Mouse (Mus musculus): ENCODE results near the gene Ercc4. TPM values are rescaled to one million over a fixed set of nuclear protein-coding genes. Genes with fewer than 3 reads are reported as not detected.
A peak's percentile ranks its signal among the peaks of the same experiment; 100 is the strongest.
"Not testable (repeated sequence)": the region's sequence is repeated elsewhere in the genome, so short reads cannot be mapped to it uniquely, and the experiment has no call there.

The Ercc4 gene
- polyA plus RNA-seq (2015; fragmentation: Nextera tagmentation; extraction: Ambion mirVana) = 10.7 and 10.9 TPM in 2 replicates

DNA sequence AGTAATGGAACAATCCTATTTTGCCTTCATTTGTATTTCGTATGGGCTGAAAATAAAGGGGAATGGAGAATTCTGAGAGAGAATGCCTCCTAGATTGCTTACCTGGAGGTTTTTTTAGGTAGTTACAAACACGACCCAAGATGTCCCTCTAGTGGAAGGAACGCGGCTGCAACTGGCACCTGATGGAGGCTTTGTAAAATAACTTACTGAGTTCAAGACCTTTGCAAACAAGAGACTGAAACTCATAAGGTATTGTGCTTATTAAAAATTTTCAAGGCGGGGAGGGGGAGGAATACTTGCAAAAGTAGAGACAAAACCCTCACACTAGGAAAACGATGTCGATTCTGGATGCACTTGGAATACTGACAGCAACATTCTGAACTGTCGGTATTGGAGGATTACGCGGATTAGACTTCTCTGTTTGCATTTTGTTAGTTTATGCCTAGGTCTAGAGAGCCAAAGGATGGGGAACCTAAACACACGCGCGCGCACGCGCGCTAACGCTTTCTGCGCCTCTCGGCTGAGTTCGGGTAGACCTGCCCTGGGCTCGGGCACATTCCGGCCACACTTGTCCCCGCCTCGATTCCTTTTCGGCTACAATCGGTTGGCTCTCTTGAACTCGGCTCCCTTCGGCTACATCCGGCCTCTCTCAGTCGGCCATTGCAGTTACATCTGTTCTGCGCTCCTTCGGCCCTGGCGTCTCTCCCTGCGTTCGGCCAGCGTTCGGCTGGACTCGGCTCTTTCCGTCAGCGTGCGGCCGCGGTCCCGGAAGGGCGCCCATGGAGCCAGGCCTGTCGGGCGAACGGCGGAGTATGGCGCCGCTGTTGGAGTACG, at the start of gene Ercc4:
Ercc4 (plus strand) TSS at position 529 of the 834 bp plus-strand sequence.
- WGBS = 2% methylated on average over 53 of the region's 53 CpGs
- no peaks in the 10 kb centered on the region for H3K9me3 ChIP-seq
- peak; percentile 99 for ATAC-seq
- peaks cover 11% of the 10 kb centered on the region for H3K36me3 ChIP-seq
- peak within 1 kb of the TSS; percentile 66 for H3K4me2 ChIP-seq (replicated peaks)
- H3K9ac ChIP-seq = peak within 1 kb of the TSS; percentile 97
- H3K4me3 ChIP-seq (replicated peaks) = peak within 1 kb of the TSS; percentile 82
- 0 out of 2 replicates have a peak, but pooled peaks cover 4% of the 10 kb centered on the region for H3K4me1 ChIP-seq (replicated peaks)
- no peaks in the 10 kb centered on the region for H3K27me3 ChIP-seq (replicated peaks)
- peak within 1 kb of the TSS; percentile 83 for H3K27ac ChIP-seq

DNA sequence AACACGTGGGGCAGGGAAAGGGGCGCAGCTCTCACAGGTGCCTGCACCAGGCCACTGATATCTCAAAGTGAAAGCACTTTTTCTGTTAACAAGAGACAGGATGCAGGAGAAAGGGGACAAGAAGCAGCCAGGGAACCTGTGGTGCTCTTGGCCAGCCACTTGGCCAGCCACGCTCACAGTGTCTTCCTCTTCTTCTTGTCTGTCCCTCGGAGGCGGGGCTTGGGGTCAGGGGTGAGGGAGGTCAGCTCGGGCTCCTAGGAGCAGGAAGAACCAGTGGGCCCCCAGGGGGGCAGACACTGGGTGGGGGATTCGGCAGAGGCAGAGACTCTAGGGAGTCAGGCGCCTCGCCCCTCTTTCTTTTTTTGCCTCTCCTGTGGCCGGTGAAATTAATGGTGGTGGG, 48.4 kb upstream of the Ercc4 start:
- 0 out of 2 replicates have a peak overlapping the region, but pooled peaks have one; percentile 1 for H3K4me3 ChIP-seq (replicated peaks)
- ATAC-seq = no peak
- no peaks in the 10 kb centered on the region for H3K36me3 ChIP-seq
- WGBS = 31% methylated on average over 9 of the region's 10 CpGs
- no peaks in the 10 kb centered on the region for H3K27me3 ChIP-seq (replicated peaks)
- peak overlapping the region; percentile 43 for H3K4me2 ChIP-seq (replicated peaks)
- no peak overlapping the region for H3K9ac ChIP-seq
- peaks cover 5% of the 10 kb centered on the region; the same call in 1 of the 2 replicates for H3K4me1 ChIP-seq (replicated peaks)
- H3K27ac ChIP-seq = no peak overlapping the region
- H3K9me3 ChIP-seq = no peaks in the 10 kb centered on the region

DNA sequence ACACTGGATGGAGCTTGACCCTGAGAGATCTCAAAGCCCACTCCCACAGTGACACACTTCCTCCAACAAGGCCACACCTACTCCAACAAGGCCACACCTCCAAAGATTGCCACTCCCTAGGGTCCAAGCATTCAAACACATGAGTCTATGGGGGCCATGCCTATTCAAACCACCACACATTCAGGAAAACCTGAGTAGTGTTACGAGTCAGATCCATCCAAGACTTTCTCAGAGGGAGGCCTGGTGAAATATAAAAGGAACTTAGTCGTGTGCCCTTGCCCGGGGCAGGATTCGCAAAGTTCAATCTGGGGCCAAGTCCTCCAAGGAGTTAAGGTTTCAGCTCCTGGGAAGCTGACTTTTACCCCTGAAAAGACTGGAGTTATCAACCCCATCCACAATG, 35.3 kb upstream of the Ercc4 start:
- Histone ChIP-seq H3K36me3 (no peaks in the 10 kb centered on the region), H3K4me1 (replicated peaks) (no peaks in the 10 kb centered on the region), H3K9me3 (no peaks in the 10 kb centered on the region), H3K27me3 (replicated peaks) (no peaks in the 10 kb centered on the region), H3K9ac (no peak overlapping the region), H3K4me3 (replicated peaks) (no peak overlapping the region), H3K27ac (no peak overlapping the region), H3K4me2 (replicated peaks) (no peak overlapping the region)
- WGBS = 87% methylated on average over 4 of the region's 4 CpGs
- no peak for ATAC-seq

DNA sequence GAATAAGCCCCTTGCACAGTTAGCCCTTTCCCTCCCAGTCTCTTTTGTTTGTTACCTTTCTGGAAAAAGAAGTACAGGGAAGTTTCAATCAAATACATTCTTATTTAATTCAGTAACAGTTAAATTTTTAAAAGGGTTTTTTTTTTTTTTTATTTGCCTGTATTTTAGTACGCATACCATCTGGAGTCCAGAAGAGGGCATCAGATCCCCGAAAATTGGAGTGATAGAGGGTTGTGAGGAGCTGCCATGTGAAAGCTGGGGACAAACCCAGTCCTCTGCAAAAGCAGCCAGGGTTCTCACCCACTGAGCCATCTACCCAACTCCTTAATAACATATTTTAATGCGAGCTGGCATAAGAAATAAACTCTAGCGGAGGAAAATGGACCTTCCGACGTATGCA, 29.3 kb upstream of the Ercc4 start:
- H3K9me3 ChIP-seq = no peaks in the 10 kb centered on the region
- H3K4me2 ChIP-seq (replicated peaks) = no peak overlapping the region
- H3K9ac ChIP-seq = no peak overlapping the region
- no peak overlapping the region for H3K27ac ChIP-seq
- no peaks in the 10 kb centered on the region for H3K36me3 ChIP-seq
- H3K4me3 ChIP-seq (replicated peaks) = no peak overlapping the region
- WGBS = 71% methylated on average over 6 of the region's 6 CpGs
- H3K4me1 ChIP-seq (replicated peaks) = no peaks in the 10 kb centered on the region
- no peaks in the 10 kb centered on the region for H3K27me3 ChIP-seq (replicated peaks)
- ATAC-seq = no peak

GRCm38 (mm10) chr16:13083155-13083798, 26.2 kb upstream of the Ercc4 start:
- no peak overlapping the region for H3K27ac ChIP-seq
- no peak for ATAC-seq
- H3K4me2 ChIP-seq (replicated peaks) = no peak overlapping the region
- no peaks in the 10 kb centered on the region for H3K9me3 ChIP-seq
- 70% methylated on average over 6 of the region's 6 CpGs for WGBS
- H3K27me3 ChIP-seq (replicated peaks) = no peaks in the 10 kb centered on the region
- H3K4me1 ChIP-seq (replicated peaks) = no peaks in the 10 kb centered on the region
- no peaks in the 10 kb centered on the region for H3K36me3 ChIP-seq
- H3K4me3 ChIP-seq (replicated peaks) = no peak overlapping the region
- H3K9ac ChIP-seq = no peak overlapping the region

DNA sequence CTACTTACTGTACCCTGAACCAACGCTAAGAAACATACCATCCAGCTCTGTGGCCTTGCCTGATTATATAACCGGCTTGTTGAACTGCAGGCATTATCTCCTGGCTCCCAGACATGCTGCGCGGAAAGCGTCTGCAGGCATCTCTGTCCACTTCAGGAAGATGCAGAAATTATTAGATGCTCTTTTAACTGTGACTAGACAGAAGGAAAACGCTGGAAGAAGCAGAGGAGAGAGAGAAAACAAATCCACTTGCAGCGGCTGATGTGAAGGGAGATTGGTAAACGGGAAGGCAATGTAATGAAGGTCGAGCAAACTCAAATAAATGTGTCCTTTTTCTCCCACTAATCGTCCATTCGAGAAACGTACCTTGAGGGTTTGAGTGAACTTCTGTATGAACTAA, 1.1 kb upstream of the Ercc4 start:
- Histone ChIP-seq H3K4me2 (replicated peaks) (no peak overlapping the region), H3K9ac (no peak overlapping the region), H3K36me3 (peaks cover 4% of the 10 kb centered on the region), H3K27me3 (replicated peaks) (no peaks in the 10 kb centered on the region), H3K27ac (no peak overlapping the region), H3K4me1 (replicated peaks) (0 out of 2 replicates have a peak, but pooled peaks cover 4% of the 10 kb centered on the region), H3K4me3 (replicated peaks) (no peak overlapping the region), H3K9me3 (no peaks in the 10 kb centered on the region)
- no peak for ATAC-seq
- 82% methylated on average over 12 of the region's 12 CpGs for WGBS

DNA sequence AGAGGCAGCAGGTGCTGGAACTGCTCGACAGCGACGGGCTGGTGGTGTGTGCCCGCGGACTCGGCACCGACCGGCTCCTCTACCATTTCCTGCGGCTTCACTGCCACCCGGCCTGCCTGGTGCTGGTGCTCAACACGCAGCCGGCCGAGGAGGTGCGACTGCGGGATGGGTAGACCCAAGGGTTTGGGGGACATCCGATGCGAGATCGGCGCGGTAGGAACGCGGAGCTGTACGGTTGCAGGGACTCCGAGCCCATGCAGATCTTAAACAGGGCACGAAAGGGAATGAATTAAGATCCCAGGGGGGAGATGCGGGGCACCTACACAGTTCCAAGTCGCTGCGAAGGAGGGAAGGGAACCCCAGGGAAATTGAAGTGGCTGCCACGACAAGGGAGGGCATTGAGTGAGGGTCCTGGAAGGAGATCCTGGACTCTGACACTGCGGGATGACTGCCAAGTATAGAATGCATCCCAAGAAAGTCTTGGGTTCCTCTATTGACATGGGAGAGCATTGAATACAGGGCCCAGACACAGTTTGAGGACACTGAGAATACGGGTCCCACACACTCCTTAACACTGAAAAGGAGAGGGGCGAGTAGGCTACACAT, 609 bp downstream of the Ercc4 start:
- Histone ChIP-seq H3K27ac (peak overlapping the region; percentile 83), H3K4me1 (replicated peaks) (0 out of 2 replicates have a peak, but pooled peaks cover 4% of the 10 kb centered on the region), H3K9me3 (no peaks in the 10 kb centered on the region), H3K9ac (peak overlapping the region; percentile 97), H3K27me3 (replicated peaks) (no peaks in the 10 kb centered on the region), H3K36me3 (peaks cover 14% of the 10 kb centered on the region), H3K4me3 (replicated peaks) (peak overlapping the region; percentile 82), H3K4me2 (replicated peaks) (peak overlapping the region; percentile 66)
- ATAC-seq = peak; percentile 82
- WGBS = 1% methylated on average over 32 of the region's 32 CpGs

- Histone ChIP-seq H3K4me3 (replicated peaks) (no peak overlapping the region), H3K27me3 (replicated peaks) (no peaks in the 10 kb centered on the region), H3K27ac (no peak overlapping the region), H3K9ac (no peak overlapping the region), H3K9me3 (no peaks in the 10 kb centered on the region), H3K4me1 (replicated peaks) (0 out of 2 replicates have a peak, but pooled peaks cover 4% of the 10 kb centered on the region), H3K4me2 (replicated peaks) (no peak overlapping the region), H3K36me3 (peaks cover 14% of the 10 kb centered on the region)
- ATAC-seq = no peak
- 83% methylated on average over 2 of the region's 2 CpGs for WGBS
Measured at GRCm38 (mm10) chr16:13114821-13115220, 5.3 kb downstream of the Ercc4 start.

DNA sequence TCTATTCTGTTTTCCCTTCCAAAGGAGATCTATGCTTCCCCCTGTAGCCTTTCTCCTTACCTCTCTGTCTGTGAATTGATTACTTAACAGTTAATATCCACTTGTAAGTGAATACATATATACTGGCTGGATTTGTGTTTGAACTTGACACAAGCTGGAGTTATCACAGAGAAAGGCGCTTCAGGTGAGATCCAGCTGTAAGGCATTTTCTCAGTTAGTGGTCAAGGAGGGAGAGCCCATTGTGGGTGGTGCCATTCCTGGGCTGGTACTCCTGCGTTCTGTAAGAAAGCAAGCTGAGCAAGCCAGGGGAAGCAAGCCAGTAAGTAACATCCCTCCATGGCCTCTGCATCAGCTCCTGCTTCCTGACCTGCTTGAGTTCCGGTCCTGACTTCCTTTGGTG, 6.0 kb downstream of the Ercc4 start:
- H3K9ac ChIP-seq; H3K27me3 ChIP-seq (replicated peaks); H3K4me3 ChIP-seq (replicated peaks); H3K4me1 ChIP-seq (replicated peaks); H3K4me2 ChIP-seq (replicated peaks); H3K9me3 ChIP-seq; H3K27ac ChIP-seq; ATAC-seq: not testable (repeated sequence)
- H3K36me3 ChIP-seq = peaks cover 14% of the 10 kb centered on the region
- WGBS = 83% methylated on average over 3 of the region's 3 CpGs

GRCm38 (mm10) chr16:13117299-13117966, 7.9 kb downstream of the Ercc4 start:
- no peaks in the 10 kb centered on the region for H3K27me3 ChIP-seq (replicated peaks)
- H3K4me3 ChIP-seq (replicated peaks) = no peak overlapping the region
- H3K4me1 ChIP-seq (replicated peaks) = no peaks in the 10 kb centered on the region
- WGBS = 63% methylated on average over 9 of the region's 9 CpGs
- H3K4me2 ChIP-seq (replicated peaks) = no peak overlapping the region
- peak; percentile 87 for ATAC-seq
- no peak overlapping the region for H3K9ac ChIP-seq
- H3K36me3 ChIP-seq = peaks cover 14% of the 10 kb centered on the region
- H3K27ac ChIP-seq = no peak overlapping the region
- no peaks in the 10 kb centered on the region for H3K9me3 ChIP-seq

- H3K9me3 ChIP-seq = no peaks in the 10 kb centered on the region
- no peaks in the 10 kb centered on the region for H3K27me3 ChIP-seq (replicated peaks)
- H3K36me3 ChIP-seq = peaks cover 14% of the 10 kb centered on the region
- no peak overlapping the region for H3K4me3 ChIP-seq (replicated peaks)
- H3K27ac ChIP-seq = no peak overlapping the region
- no peak overlapping the region for H3K4me2 ChIP-seq (replicated peaks)
- ATAC-seq = 0 out of 2 replicates have a peak, but pooled peaks have one; percentile 23
- WGBS = 92% methylated on average over 7 of the region's 7 CpGs
- no peaks in the 10 kb centered on the region for H3K4me1 ChIP-seq (replicated peaks)
- no peak overlapping the region for H3K9ac ChIP-seq
Measured at GRCm38 (mm10) chr16:13117967-13118430, 8.5 kb downstream of the Ercc4 start.

Data from intestine, embryonic 15.5 days (tissue).